Mouse (Mus musculus) testis, adult 2 months (tissue): ENCODE results near the gene Mmaa.

Experiments
- CTCF ChIP-seq: fragments of 200-500 bp; IDR thresholded peaks from 2 replicates; pipeline ENCODE4 v1.5.1; 2012; ENCODE audit warnings: low read depth, mild to moderate bottlenecking, inconsistent platforms, low read length, moderate library complexity; ENCODE audit not compliant: control insufficient read depth, insufficient read depth, insufficient replicate concordance
- POLR2A ChIP-seq: fragments of 200-500 bp; IDR thresholded peaks from 2 replicates; pipeline ENCODE4 v1.6.1; 2012; ENCODE audit warnings: low read depth, mild to moderate bottlenecking, inconsistent platforms, low read length, moderate library complexity; ENCODE audit not compliant: control insufficient read depth

DNA sequence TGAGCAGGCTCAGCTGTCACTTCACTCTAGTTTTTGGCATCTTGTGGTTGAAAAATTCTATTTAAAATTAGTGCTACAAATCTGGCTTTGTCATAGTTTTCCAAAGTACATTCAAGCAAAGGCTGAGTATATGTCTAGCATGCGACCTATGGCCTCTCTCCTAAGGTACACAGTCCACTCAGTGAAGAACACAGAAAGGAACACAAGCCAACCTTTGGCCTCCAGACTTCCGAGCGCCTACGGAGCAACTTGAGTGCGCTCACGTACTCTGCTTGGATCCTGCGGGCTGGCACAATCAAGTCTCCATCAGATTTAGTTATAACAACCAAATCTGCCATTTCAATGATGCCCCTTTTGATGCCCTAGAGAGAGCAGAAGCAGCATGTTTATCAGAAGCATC is 25.8 kb downstream of the Mmaa start:
- TF ChIP-seq POLR2A (no peak), CTCF (no peak)
